Mouse (Mus musculus) thymus, postnatal 14 days (tissue): ENCODE data around the gene Ttc30a2.
"Not testable (repeated sequence)": the region's sequence is repeated elsewhere in the genome, so short reads cannot be mapped to it uniquely, and the experiment has no call there.

ENCODE experiments used
- DNase-seq: peaks from one replicate; pipeline ENCODE4 v3.0.0; 2021

Gene Ttc30a2

GRCm38 (mm10) chr2:75980933-75981439 lies 3.0 kb upstream of the Ttc30a2 start:
- DNase-seq: not testable (repeated sequence)

- not testable (repeated sequence) for DNase-seq
Measured at GRCm38 (mm10) chr2:75976070-75976469, 1.9 kb downstream of the Ttc30a2 start.

- DNase-seq: no peak
Measured at GRCm38 (mm10) chr2:75974131-75974530, 3.8 kb downstream of the Ttc30a2 start.

- peak; percentile 69 for DNase-seq
Measured at GRCm38 (mm10) chr2:75964972-75965371, 13.0 kb downstream of the Ttc30a2 start.

GRCm38 (mm10) chr2:75964512-75964911 lies 13.5 kb downstream of the Ttc30a2 start:
- peak; percentile 17 for DNase-seq

GRCm38 (mm10) chr2:75964051-75964450 lies 13.9 kb downstream of the Ttc30a2 start:
- no peak for DNase-seq

GRCm38 (mm10) chr2:75963211-75963840 lies 14.6 kb downstream of the Ttc30a2 start:
- DNase-seq: no peak

- no peak for DNase-seq
Measured at GRCm38 (mm10) chr2:75960366-75961330, 17.3 kb downstream of the Ttc30a2 start.

GRCm38 (mm10) chr2:75959850-75960365 lies 18.1 kb downstream of the Ttc30a2 start:
- no peak for DNase-seq

GRCm38 (mm10) chr2:75959183-75959849 lies 18.7 kb downstream of the Ttc30a2 start:
- DNase-seq: no peak

GRCm38 (mm10) chr2:75955709-75956108 lies 22.3 kb downstream of the Ttc30a2 start:
- no peak for DNase-seq

- no peak for DNase-seq
Measured at GRCm38 (mm10) chr2:75953320-75953719, 24.6 kb downstream of the Ttc30a2 start.

GRCm38 (mm10) chr2:75950685-75951084 lies 27.3 kb downstream of the Ttc30a2 start:
- no peak for DNase-seq

GRCm38 (mm10) chr2:75938117-75939063 lies 39.6 kb downstream of the Ttc30a2 start, which contains the start of gene Ttc30b:
TSS of gene Ttc30b (minus strand) at chr2:75938585.
- DNase-seq: peak; percentile 73

- DNase-seq: not testable (repeated sequence)
Measured at GRCm38 (mm10) chr2:75937520-75938116, 40.4 kb downstream of the Ttc30a2 start.

GRCm38 (mm10) chr2:75936685-75937084 lies 41.3 kb downstream of the Ttc30a2 start:
- not testable (repeated sequence) for DNase-seq

GRCm38 (mm10) chr2:75933541-75933940 lies 44.4 kb downstream of the Ttc30a2 start:
- no peak for DNase-seq

- no peak for DNase-seq
Measured at GRCm38 (mm10) chr2:75930941-75931340, 47.0 kb downstream of the Ttc30a2 start.

- no peak for DNase-seq
Measured at GRCm38 (mm10) chr2:75929786-75930444, 48.1 kb downstream of the Ttc30a2 start.

- no peak for DNase-seq
Measured at GRCm38 (mm10) chr2:75929141-75929540, 48.8 kb downstream of the Ttc30a2 start.

GRCm38 (mm10) chr2:75928011-75928410 lies 50.0 kb downstream of the Ttc30a2 start:
- no peak for DNase-seq
